Mouse (Mus musculus): ENCODE results near the gene Aoc2. TPM values are rescaled to one million over a fixed set of nuclear protein-coding genes. Genes with fewer than 3 reads are reported as not detected.
"Not testable (repeated sequence)": the region's sequence is repeated elsewhere in the genome, so short reads cannot be mapped to it uniquely, and the experiment has no call there.

The Aoc2 gene
- polyA plus RNA-seq, 1 experiment from 2014 or later, result 0.43 TPM

- Histone ChIP-seq H3K36me3 (ENCODE audit: inconsistent target) (no peaks in the 10 kb centered on the region; the same call in 1 of the 2 replicates), H3K4me3 (ENCODE audit: inconsistent target) (no peak within 1 kb of the TSS), H3K27ac (no peak within 1 kb of the TSS), H3K79me2 (ENCODE audit: inconsistent target) (no peaks in the 10 kb centered on the region)
- WGBS (ENCODE audit: missing documents), result 84% methylated on average over 7 of the region's 7 CpGs
Measured at GRCm38 (mm10) chr11:101330371-101330924, 5.6 kb downstream of the Aoc2 start, which contains the start of gene Aoc3. TSS of gene Aoc3 (plus strand) at chr11:101330605.

GRCm38 (mm10) chr11:101330961-101331360 lies 6.1 kb downstream of the Aoc2 start:
- not testable (repeated sequence) for H3K27ac ChIP-seq; H3K79me2 ChIP-seq (ENCODE audit: inconsistent target); H3K4me3 ChIP-seq (ENCODE audit: inconsistent target); H3K36me3 ChIP-seq (ENCODE audit: inconsistent target)
- WGBS (ENCODE audit: missing documents), result 91% methylated on average over 5 of the region's 6 CpGs

- H3K27ac ChIP-seq, result no peak overlapping the region
- no peaks in the 10 kb centered on the region for H3K79me2 ChIP-seq (ENCODE audit: inconsistent target)
- H3K36me3 ChIP-seq (ENCODE audit: inconsistent target), result no peaks in the 10 kb centered on the region
- WGBS (ENCODE audit: missing documents), result 90% methylated on average over 3 of the region's 3 CpGs
- no peak overlapping the region for H3K4me3 ChIP-seq (ENCODE audit: inconsistent target)
Measured at GRCm38 (mm10) chr11:101332537-101332936, 7.7 kb downstream of the Aoc2 start.

- Histone ChIP-seq H3K36me3 (ENCODE audit: inconsistent target) (no peaks in the 10 kb centered on the region), H3K4me3 (ENCODE audit: inconsistent target) (no peak overlapping the region), H3K79me2 (ENCODE audit: inconsistent target) (no peaks in the 10 kb centered on the region), H3K27ac (no peak overlapping the region)
- WGBS (ENCODE audit: missing documents), result 83% methylated on average over 10 of the region's 10 CpGs
Measured at GRCm38 (mm10) chr11:101334023-101334422, 9.2 kb downstream of the Aoc2 start.

- H3K79me2 ChIP-seq (ENCODE audit: inconsistent target), result no peaks in the 10 kb centered on the region
- no peaks in the 10 kb centered on the region for H3K36me3 ChIP-seq (ENCODE audit: inconsistent target)
- no peak overlapping the region for H3K27ac ChIP-seq
- WGBS (ENCODE audit: missing documents), result 72% methylated on average over 6 of the region's 6 CpGs
- no peak overlapping the region for H3K4me3 ChIP-seq (ENCODE audit: inconsistent target)
Measured at GRCm38 (mm10) chr11:101334516-101334915, 9.7 kb downstream of the Aoc2 start.

GRCm38 (mm10) chr11:101335685-101336084 lies 10.8 kb downstream of the Aoc2 start:
- Histone ChIP-seq H3K36me3 (ENCODE audit: inconsistent target) (no peaks in the 10 kb centered on the region), H3K79me2 (ENCODE audit: inconsistent target) (no peaks in the 10 kb centered on the region), H3K27ac (no peak overlapping the region), H3K4me3 (ENCODE audit: inconsistent target) (no peak overlapping the region)
- WGBS (ENCODE audit: missing documents), result 86% methylated on average over 9 of the region's 9 CpGs

GRCm38 (mm10) chr11:101338123-101338760 lies 13.4 kb downstream of the Aoc2 start:
- WGBS (ENCODE audit: missing documents), result 3% methylated on average over 8 of the region's 9 CpGs
- Histone ChIP-seq H3K4me3 (ENCODE audit: inconsistent target) (no peak overlapping the region), H3K79me2 (ENCODE audit: inconsistent target) (no peaks in the 10 kb centered on the region), H3K27ac (no peak overlapping the region), H3K36me3 (ENCODE audit: inconsistent target) (no peaks in the 10 kb centered on the region)

- no peaks in the 10 kb centered on the region for H3K79me2 ChIP-seq (ENCODE audit: inconsistent target)
- H3K36me3 ChIP-seq (ENCODE audit: inconsistent target), result no peaks in the 10 kb centered on the region
- H3K27ac ChIP-seq, result no peak overlapping the region
- 81% methylated on average over 7 of the region's 10 CpGs for WGBS (ENCODE audit: missing documents)
- no peak overlapping the region for H3K4me3 ChIP-seq (ENCODE audit: inconsistent target)
Measured at GRCm38 (mm10) chr11:101347083-101347775, 22.4 kb downstream of the Aoc2 start.

- Histone ChIP-seq H3K79me2 (ENCODE audit: inconsistent target) (no peaks in the 10 kb centered on the region), H3K27ac (no peak overlapping the region), H3K36me3 (ENCODE audit: inconsistent target) (no peaks in the 10 kb centered on the region), H3K4me3 (ENCODE audit: inconsistent target) (no peak overlapping the region)
- WGBS (ENCODE audit: missing documents), result 86% methylated on average over 7 of the region's 7 CpGs
Measured at GRCm38 (mm10) chr11:101348774-101349173, 23.9 kb downstream of the Aoc2 start.

- WGBS (ENCODE audit: missing documents), result 65% methylated on average over 3 of the region's 3 CpGs
- Histone ChIP-seq H3K27ac (no peak overlapping the region), H3K4me3 (ENCODE audit: inconsistent target) (no peak overlapping the region), H3K79me2 (ENCODE audit: inconsistent target) (no peaks in the 10 kb centered on the region), H3K36me3 (ENCODE audit: inconsistent target) (no peaks in the 10 kb centered on the region)
Measured at GRCm38 (mm10) chr11:101349216-101349615, 24.4 kb downstream of the Aoc2 start.

GRCm38 (mm10) chr11:101351100-101351720 lies 26.3 kb downstream of the Aoc2 start:
- no peaks in the 10 kb centered on the region for H3K36me3 ChIP-seq (ENCODE audit: inconsistent target)
- H3K79me2 ChIP-seq (ENCODE audit: inconsistent target), result no peaks in the 10 kb centered on the region
- H3K27ac ChIP-seq, result no peak overlapping the region
- H3K4me3 ChIP-seq (ENCODE audit: inconsistent target), result no peak overlapping the region
- 75% methylated on average over 11 of the region's 11 CpGs for WGBS (ENCODE audit: missing documents)

- H3K27ac ChIP-seq, result no peak overlapping the region
- H3K36me3 ChIP-seq (ENCODE audit: inconsistent target), result no peaks in the 10 kb centered on the region
- H3K4me3 ChIP-seq (ENCODE audit: inconsistent target), result no peak overlapping the region
- no peaks in the 10 kb centered on the region for H3K79me2 ChIP-seq (ENCODE audit: inconsistent target)
- 66% methylated on average over 2 of the region's 3 CpGs for WGBS (ENCODE audit: missing documents)
Measured at GRCm38 (mm10) chr11:101351721-101352111, 26.9 kb downstream of the Aoc2 start.

GRCm38 (mm10) chr11:101353436-101353835 lies 28.6 kb downstream of the Aoc2 start:
- Histone ChIP-seq H3K79me2 (ENCODE audit: inconsistent target) (no peaks in the 10 kb centered on the region), H3K27ac (no peak overlapping the region), H3K4me3 (ENCODE audit: inconsistent target) (no peak overlapping the region), H3K36me3 (ENCODE audit: inconsistent target) (no peaks in the 10 kb centered on the region)
- 94% methylated on average over 12 of the region's 12 CpGs for WGBS (ENCODE audit: missing documents)

GRCm38 (mm10) chr11:101354438-101355010 lies 29.7 kb downstream of the Aoc2 start:
- H3K79me2 ChIP-seq (ENCODE audit: inconsistent target), result no peaks in the 10 kb centered on the region
- H3K4me3 ChIP-seq (ENCODE audit: inconsistent target), result no peak overlapping the region
- H3K27ac ChIP-seq, result no peak overlapping the region
- 87% methylated on average over 5 of the region's 5 CpGs for WGBS (ENCODE audit: missing documents)
- no peaks in the 10 kb centered on the region for H3K36me3 ChIP-seq (ENCODE audit: inconsistent target)

- no peaks in the 10 kb centered on the region for H3K79me2 ChIP-seq (ENCODE audit: inconsistent target)
- no peak overlapping the region for H3K4me3 ChIP-seq (ENCODE audit: inconsistent target)
- H3K36me3 ChIP-seq (ENCODE audit: inconsistent target), result no peaks in the 10 kb centered on the region
- no peak overlapping the region for H3K27ac ChIP-seq
- 95% methylated on average over 2 of the region's 2 CpGs for WGBS (ENCODE audit: missing documents)
Measured at GRCm38 (mm10) chr11:101355916-101356315, 31.1 kb downstream of the Aoc2 start.
